Mouse (Mus musculus) ovary, postnatal 36 days (tissue): ENCODE measurements at regions not wholly inside any gene's neighbourhood (a gene's known extent, or its start where the extent isn't known, plus 50 kb on each side); places are given as distances from the start of the nearest gene placed in this dataset.

ENCODE experiments used
- DNase-seq: peaks from one replicate; pipeline ENCODE4 v3.0.0; 2022; ENCODE audit warnings: low spot score, mixed read lengths

DNA sequence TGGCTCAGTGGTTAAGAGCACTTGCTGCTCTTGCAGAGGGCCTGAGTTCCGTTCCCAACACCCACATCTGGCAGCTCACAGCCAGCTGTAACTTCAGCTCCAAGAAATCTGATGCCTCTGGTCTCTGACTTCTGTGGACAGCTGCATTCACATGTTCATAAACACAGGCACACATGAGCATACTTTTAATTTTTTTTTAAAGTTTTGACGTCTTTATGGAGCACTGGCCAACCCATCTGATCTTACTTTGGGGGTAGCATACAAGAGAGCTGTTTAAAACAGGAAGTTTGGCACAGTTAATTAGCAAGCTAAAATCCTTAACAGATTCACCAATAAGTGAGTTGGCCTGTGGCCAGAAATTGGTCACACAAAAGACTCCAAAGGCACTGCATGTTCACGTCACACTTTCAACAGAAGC, 81.2 kb upstream of the Atl2 start:
- DNase-seq, result no peak

- no peak for DNase-seq
Measured at GRCm38 (mm10) chr17:79976518-79977100, 80.7 kb upstream of the Atl2 start.

DNA sequence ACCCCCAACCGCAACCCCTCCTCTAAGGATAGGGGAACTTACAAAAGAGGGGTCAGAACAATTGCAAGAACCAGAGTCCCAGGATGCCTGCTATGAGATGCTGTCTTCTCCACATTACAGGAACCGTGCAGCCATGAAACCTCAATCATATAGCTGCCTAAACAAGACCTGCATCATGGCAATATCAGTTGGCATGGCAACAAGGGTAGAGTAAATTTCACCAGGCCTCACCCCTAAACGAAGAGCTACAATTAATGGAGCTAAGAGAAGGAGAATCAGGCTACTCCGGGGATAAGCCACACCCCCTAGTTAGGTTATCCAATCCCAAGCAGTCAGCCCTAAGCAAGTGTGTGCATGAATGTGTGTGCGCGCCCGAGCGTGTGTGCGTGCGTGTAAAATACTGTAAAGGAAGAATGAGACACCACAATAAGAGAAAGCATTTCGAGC, 80.1 kb upstream of the Atl2 start:
- no peak for DNase-seq

DNA sequence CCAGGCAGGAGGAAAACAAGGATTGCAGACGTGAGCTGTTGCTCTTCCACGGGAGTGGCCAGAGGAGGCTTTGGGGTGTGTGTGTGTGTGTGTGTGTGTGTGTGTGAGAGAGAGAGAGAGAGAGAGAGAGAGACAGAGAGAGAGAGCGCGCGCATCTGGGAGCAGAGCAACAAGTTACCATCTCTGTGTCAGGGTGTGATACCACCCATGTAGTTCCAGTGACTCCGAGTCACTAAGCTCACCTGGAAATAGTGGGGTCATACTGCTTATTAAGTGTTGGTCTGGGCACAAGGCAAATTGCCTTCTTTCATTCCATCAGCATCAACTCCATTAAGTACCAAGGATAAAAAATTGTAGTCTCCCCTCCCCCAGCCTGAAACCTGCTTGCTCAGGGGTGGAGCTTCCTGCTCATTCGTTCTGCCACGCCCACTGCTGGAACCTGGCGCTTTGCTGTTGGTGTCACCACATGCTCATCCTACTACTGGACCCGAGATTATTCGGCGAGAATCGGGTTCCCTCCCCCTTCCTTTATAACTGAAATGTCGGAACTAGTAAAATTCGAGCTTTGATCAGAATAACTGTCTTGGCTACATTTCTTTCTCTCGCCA, 79.3 kb upstream of the Atl2 start:
- peak; percentile 19 for DNase-seq

DNA sequence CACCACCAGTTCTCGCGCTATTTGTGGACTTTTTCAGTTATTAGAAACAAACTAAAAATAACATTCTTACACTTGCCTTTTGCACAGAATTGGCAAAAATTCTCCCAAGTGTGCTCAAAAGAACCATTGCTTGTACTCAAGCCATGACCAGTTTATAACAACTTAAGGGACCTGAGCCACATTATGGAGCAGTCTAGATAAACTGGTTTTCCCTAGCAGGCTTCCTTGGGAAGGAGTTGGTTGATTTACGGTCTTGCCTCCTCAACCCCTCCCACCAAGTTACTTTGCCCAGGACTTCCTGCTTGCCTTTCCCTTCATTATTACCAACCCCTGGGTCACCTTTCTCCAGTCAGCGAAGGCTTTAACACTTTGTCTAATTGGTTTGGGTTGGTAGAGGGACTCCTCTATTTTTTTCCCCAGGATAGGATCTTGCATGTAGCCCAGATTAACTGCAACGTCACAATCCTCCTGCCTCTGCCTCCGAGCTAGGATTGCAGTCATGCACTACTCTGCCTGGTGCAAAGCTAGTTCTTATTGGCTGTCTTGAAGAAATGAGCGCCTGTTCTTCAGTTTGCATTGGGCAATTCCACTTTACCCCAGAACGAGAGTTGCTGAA, 75.9 kb upstream of the Atl2 start:
- no peak for DNase-seq

GRCm38 (mm10) chr17:79969500-79969972, 73.6 kb upstream of the Atl2 start:
- no peak for DNase-seq

- no peak for DNase-seq
Measured at GRCm38 (mm10) chr17:79968819-79969218, 72.9 kb upstream of the Atl2 start.

- no peak for DNase-seq
Measured at GRCm38 (mm10) chr17:79966981-79967380, 71.1 kb upstream of the Atl2 start.

GRCm38 (mm10) chr17:79965625-79966024, 69.7 kb upstream of the Atl2 start:
- no peak for DNase-seq

- peak; percentile 47 for DNase-seq
Measured at GRCm38 (mm10) chr17:79964850-79965249, 68.9 kb upstream of the Atl2 start.

GRCm38 (mm10) chr17:79963330-79963729, 67.4 kb upstream of the Atl2 start:
- DNase-seq, result no peak

DNA sequence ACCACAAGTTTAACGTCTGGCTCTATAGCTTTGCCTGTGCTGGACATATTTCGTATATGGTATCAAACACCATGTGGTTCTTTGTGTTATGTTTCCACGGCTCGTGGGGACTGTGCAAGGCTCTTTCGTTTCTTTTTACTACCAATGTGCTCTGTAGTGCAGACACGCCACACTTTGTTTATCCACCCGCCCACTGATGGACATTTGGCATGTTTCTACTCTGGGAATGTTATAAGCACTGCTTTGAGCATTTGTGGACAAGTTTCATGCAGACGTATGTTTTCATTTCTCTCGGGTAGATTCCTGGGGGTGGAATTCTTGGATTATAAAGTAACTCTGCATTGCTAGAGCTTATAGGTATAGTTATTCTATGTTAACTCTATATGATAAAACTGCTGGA, 65.5 kb upstream of the Atl2 start:
- no peak for DNase-seq

GRCm38 (mm10) chr17:79960688-79961087, 64.8 kb upstream of the Atl2 start:
- DNase-seq, result no peak

DNA sequence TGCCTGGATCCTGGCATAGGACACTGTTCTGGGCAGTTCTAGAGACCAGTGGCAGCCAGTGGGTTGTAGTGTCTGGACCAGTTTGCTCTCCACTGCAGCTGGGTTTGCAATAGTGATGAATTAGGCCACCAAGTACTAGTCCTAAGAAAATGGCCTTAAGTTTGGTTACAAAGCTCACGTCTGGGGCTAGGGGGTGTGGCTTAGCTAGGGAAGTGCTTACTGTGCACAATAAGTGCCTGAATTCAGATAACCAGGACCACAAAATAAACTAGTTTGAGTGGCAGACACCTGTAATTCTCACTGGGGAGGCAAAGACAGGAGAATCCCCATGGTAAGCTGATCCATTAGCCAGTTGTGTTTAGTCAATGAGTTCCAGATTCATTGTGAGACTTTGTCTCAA, 59.3 kb upstream of the Atl2 start:
- DNase-seq, result no peak

DNA sequence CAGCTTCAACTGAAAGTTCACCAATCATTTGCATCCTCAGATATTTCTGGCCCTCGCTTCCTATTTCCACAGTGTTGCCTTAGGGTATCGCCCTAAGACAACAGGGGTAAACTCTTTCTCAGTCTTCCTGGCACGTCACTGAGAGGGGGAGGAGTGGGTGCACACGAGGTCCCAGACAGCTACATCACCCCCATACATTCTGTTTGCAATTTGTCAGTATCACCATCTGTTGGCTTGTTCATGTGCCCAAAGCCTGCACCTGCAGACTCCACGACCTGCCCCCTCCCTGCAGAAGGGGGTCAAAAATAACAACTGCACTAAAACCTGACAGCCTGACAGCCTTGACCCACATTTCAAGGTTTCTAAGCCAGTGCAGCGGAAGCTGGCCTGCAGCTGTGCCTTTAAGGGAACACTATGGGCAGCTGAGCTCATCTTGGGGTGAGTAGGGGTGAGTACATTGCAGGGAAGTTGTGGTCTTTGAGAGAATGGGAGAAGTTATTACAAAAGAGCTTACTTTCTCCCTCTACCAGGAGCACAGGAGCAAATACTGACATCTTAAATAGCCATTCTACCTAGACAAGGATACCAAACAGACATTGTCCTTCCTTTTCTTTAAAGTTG, 58.8 kb upstream of the Atl2 start:
- DNase-seq, result no peak

DNA sequence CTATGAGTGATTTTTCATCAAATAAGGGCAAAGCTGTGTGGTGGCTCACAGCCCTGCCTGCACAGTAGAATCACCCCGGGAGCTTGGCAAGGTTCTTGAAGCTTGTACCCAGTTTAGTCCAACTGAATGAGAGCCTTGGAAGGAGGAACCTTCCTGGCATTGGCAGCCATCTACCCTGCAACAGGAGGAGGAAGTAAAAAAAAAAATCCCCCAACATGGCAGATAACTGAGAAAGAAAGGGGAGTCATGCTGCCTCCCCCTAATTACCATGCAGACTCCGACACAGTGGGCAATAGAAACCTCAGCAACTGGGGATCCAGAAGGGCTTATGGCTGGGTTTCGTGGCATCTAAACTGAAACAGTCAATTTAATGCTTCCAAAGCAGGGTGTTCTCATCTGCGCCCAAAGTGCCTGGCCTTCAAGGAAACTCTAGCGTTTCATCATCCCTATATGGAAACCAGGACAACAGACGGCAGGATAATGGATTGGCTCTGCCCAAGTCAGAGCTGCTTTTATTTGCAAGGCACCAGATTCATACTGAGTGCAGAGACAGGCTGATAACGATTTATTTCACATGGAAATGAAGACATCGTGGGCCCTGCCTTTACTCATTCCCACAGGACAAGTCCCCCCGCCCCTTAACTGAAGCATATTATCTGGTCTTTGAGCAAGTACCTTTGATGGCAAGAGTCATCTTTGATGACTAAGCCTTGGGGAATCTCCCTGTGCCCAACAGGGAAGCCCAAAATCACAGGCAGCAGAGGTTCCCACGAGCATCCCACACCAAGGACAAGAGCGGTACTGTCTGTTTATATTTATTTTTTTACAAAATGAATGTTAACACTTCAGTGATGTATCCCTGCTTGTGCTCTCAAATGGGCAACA, 52.9 kb upstream of the Atl2 start:
- DNase-seq, result no peak
